Mouse (Mus musculus) small intestine, adult 2 months (tissue): ENCODE data around the gene Lrp5.

Experiments
- CTCF ChIP-seq: fragments of 200-500 bp; IDR thresholded peaks from 2 replicates; pipeline ENCODE4 v1.5.1; 2012; ENCODE audit warnings: low read depth, mild to moderate bottlenecking, control low read depth, inconsistent platforms, low read length, moderate library complexity, mixed read lengths; ENCODE audit not compliant: insufficient replicate concordance, insufficient read length; ENCODE audit errors: extremely low read depth
- POLR2A ChIP-seq: fragments of 200-500 bp; IDR thresholded peaks from 2 replicates; pipeline ENCODE4 v1.6.1; 2012; ENCODE audit warnings: low read depth, mild to moderate bottlenecking, control low read depth, inconsistent platforms, low read length, moderate library complexity

- no peak for TF ChIP-seq CTCF
- TF ChIP-seq POLR2A = no peak
These were observed 148.7 kb downstream of the Lrp5 start for GRCm38 (mm10) chr19:3537658-3538057.
